Mouse (Mus musculus): ENCODE results near the gene Atp5mpl.
"Not testable (repeated sequence)": the region's sequence is repeated elsewhere in the genome, so short reads cannot be mapped to it uniquely, and the experiment has no call there.

Atp5mpl gene

GRCm38 (mm10) chr12:111950486-111950885, 16.3 kb downstream of the Atp5mpl start:
- no peak for DNase-seq (ENCODE audit: extremely low spot score, low spot score)

GRCm38 (mm10) chr12:111946716-111947115, 20.1 kb downstream of the Atp5mpl start:
- no peak for DNase-seq (ENCODE audit: extremely low spot score, low spot score)

DNA sequence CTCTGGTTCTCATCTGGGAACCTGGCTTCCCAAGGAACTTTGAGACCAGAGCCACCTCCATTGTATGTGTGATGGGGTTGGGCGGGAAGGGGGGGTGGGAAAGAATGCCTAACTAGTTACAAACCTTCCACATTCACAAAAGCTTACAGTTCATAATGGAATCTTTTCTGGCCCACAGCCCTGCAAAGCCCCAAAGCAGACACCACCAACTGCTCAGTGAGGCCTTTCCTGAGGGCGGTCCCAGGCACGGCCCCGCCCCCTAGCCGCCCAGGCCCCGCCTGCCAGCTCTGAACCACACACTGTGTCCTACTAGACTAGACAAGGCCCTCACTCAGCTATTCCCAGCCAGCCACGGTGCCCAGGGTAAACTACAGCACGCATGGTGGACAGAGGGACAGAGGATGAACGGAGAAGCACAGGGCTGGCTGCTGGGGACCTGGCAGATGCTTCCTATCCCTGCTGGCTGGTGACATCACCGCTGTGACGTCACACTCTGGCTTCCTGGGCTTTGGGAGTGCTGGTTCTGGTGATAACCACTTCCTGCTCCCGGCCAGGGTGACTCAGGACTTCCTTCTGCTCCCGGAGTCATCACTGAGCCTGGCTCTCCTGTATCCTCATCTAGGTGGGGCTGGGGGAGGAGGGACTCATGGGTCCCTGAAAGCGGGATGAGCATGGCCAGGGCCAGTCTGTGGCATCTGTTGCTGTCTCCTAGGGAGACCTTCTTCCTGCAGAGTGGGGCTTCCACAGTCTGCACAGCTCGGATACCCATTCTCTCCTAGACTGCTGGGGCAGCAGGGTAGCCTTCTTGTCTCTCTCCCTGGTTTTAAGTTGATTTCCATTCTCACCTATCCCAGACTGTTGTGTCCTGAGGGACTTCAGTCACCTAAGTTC, 20.8 kb downstream of the Atp5mpl start:
- DNase-seq (ENCODE audit: extremely low spot score, low spot score): not testable (repeated sequence)

- DNase-seq (ENCODE audit: extremely low spot score, low spot score): no peak
These were observed 21.7 kb downstream of the Atp5mpl start for GRCm38 (mm10) chr12:111945115-111945514.

- not testable (repeated sequence) for DNase-seq (ENCODE audit: extremely low spot score, low spot score)
These were observed 22.5 kb downstream of the Atp5mpl start for GRCm38 (mm10) chr12:111944065-111944987.

- no peak for DNase-seq (ENCODE audit: extremely low spot score, low spot score)
These were observed 23.2 kb downstream of the Atp5mpl start for GRCm38 (mm10) chr12:111943421-111944064.

DNA sequence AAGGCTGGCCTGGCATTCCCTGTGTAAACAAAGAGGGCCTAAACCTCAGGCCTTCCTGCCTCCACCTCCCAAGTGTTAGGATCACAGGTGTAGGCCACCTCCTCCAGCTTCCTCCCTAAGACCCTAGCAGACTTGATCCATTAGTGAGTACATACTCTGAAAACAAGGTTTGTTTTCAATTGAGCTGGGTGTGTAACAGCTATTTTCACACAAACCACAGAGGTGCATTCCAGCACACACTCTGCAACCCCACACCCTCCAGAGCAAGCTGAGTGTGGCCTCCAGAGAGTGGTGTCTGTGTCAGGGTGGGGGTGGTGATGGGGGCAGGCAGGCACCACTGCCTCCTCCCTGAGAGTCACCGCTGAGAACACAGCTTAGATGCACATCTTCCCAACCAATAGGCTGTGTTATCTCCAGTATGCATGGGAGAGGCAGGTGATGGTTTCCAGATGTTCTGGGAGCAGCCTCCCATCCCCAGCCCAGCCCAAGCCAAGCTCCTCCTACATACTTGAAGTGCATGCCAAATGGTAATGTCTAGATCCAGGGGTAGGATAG, 28.1 kb downstream of the Atp5mpl start:
- DNase-seq (ENCODE audit: extremely low spot score, low spot score): peak; percentile 60

DNA sequence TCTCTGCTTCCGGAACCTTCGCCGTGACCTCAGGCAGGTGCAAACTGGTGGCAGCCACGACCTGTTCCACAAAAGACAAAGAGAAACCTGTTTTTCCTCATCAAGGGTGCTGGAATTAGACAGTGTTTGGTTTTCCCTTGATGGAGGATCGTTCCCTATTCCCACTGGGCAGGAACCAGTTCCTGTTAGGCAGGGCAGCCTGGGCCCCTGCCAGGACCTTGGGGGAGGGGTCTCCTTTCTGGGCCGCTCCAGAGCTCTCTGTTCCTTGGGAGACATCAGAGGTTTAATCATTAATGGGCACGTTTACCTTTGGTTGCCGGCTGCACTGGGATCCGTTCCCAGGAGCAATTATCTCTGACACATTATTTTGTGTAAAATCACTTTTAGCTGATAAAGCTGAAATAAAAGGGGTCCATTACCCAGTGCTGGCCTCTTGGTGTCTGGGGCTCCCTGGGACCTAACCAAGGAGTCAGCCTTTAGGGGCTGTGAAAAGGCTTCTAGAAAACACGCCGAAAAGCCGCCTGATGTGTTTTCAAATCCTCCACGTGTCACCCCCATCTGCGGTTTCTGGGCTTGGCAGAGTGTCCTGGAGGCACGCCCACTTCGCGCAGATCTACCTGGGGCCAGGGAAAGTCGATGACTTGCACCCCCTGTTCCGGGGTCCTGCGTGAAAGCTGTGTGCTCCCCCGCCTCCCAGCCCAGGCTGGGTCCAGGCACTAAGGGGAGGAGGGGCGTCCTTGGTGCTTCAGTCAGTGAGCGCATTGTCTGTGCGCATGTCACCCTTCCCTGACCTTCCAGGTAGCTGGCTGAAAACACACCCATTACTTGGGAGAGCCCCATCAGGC, 29.8 kb downstream of the Atp5mpl start:
- no peak for DNase-seq (ENCODE audit: extremely low spot score, low spot score)

GRCm38 (mm10) chr12:111933971-111934370, 32.8 kb downstream of the Atp5mpl start:
- DNase-seq (ENCODE audit: extremely low spot score, low spot score): no peak

GRCm38 (mm10) chr12:111933032-111933704, 33.6 kb downstream of the Atp5mpl start:
- no peak for DNase-seq (ENCODE audit: extremely low spot score, low spot score)

- no peak for DNase-seq (ENCODE audit: extremely low spot score, low spot score)
These were observed 34.3 kb downstream of the Atp5mpl start for GRCm38 (mm10) chr12:111932513-111932912.

DNA sequence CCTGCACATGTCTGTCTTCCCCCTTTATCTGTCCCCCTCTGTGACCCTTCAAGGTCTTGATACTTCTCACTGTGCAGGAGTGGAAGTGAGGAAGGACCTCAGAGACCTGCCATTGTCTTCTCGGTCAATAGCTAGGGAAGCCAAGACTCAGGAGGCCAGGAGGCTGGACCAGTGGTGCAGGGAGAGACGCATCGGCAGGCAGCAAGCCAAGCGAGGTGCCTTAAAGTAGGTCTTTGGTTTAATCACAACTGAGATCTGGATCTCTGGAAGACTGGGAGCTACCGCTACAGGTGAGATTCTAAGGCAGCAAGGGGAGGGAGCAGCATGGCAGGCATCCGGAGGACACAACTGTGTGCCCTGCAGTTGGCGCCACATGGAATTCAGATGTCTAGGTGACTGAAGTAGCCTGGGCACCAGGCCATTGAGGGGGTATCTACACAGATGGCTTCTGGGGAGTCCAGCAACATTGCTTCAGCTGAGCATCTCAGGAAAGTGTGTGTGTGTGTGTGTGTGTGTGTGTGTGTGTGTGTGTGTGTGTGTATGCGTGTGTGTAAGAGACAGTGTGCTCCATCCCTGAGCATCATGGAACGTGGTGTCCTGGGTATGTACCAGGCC, 35.3 kb downstream of the Atp5mpl start:
- DNase-seq (ENCODE audit: extremely low spot score, low spot score): no peak

DNA sequence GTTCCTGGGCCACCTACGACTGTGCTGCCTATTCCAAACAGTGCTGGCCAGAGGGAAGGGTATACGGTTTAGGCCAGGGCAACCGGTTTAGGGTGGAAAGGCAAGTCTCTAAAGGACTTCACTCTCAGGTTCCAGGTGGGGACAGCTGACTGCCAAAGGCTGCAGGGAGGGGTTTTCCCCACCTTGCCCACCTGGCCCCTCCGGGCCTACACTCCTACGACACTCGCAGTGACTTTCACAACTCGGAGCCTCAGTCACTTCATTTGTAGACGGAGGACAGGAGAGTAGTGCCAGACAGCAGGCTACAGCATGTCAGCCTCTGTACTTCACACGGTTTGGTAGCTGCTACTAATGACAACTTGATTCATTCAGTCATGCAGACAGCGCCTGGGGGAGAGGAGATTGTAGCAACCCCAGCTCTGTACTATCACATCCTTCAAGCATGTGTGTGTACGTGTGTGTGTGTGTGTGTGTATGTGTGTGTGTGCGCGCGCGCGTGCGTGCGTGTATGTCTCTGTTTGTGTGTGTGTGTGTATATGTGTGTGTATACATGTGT, 38.3 kb downstream of the Atp5mpl start:
- DNase-seq (ENCODE audit: extremely low spot score, low spot score): no peak

- DNase-seq (ENCODE audit: extremely low spot score, low spot score): no peak
These were observed 39.4 kb downstream of the Atp5mpl start for GRCm38 (mm10) chr12:111927338-111927737.

GRCm38 (mm10) chr12:111923117-111923516, 43.7 kb downstream of the Atp5mpl start:
- no peak for DNase-seq (ENCODE audit: extremely low spot score, low spot score)

- DNase-seq (ENCODE audit: extremely low spot score, low spot score): no peak
These were observed 46.7 kb downstream of the Atp5mpl start for GRCm38 (mm10) chr12:111920046-111920445.

DNA sequence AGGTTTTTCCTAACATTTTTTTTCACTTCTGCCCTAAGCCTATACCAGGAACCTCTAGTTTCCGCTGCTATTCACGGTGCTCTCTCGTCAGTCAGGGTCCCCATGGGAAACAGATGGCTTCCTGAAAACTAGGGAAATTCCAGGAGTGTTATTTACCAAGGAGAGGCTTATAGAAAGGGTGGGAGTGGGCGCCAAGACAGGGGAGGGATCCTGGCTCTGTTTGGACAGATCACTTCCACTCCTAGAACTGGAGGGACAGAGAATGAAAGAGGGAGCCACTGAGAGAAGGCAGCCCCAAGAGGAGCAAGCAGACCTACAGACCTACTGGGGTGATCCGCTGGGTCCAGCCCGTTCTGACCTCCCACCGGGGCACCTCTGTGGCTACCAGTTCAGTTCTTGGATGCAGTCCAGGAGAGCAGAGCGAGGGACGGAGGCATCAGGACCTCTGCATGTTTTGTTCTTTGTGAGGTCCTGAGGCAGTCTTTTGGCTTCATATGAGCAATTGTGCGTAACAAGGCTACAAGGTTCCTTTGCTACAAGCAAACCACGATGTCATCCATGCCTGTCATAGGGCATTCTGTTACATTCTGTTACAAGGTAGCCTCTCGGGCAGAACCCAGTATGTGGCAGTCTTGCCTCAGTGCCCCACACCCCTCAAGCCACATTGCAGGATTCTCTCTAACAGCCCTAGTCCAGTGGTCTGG, 50.1 kb downstream of the Atp5mpl start:
- no peak for DNase-seq (ENCODE audit: extremely low spot score, low spot score)

- DNase-seq (ENCODE audit: extremely low spot score, low spot score): no peak
These were observed 51.0 kb downstream of the Atp5mpl start for GRCm38 (mm10) chr12:111915781-111916180.

Measured in neural tube, embryonic 10.5 days (tissue).